Mouse (Mus musculus): ENCODE results near the gene Krcc1.

DNA sequence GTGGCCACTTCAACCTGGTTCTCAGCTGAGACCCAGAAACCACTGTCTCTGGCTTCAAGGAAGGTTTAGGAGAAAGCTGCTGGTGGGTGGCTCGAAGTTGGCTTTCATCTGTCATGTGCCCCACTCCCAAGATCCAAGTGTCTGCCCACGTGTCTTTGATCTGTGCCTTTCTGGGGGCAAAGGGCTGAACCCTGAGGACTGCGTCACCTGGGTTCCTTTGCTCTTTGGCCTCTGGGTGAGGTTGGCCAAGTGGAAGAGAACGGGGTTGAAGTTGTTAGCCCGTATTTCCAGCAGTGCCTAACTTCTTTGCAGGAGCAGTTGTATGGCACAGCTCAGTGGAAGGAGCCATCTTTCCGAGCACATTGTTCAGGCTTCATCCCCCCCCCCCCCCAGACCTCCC, 35.0 kb upstream of the Krcc1 start:
- TF ChIP-seq POLR2A (IDR thresholded peaks at IDR 0.05; ENCODE audit: insufficient read depth, low read length) (no peak), CTCF (IDR thresholded peaks at IDR 0.05; ENCODE audit: low read depth, low read length) (no peak)

Measured in ES-Bruce4 (cell line).